8 mouse cellular contexts compared by ENCODE assay signal in the genomic region with DNA sequence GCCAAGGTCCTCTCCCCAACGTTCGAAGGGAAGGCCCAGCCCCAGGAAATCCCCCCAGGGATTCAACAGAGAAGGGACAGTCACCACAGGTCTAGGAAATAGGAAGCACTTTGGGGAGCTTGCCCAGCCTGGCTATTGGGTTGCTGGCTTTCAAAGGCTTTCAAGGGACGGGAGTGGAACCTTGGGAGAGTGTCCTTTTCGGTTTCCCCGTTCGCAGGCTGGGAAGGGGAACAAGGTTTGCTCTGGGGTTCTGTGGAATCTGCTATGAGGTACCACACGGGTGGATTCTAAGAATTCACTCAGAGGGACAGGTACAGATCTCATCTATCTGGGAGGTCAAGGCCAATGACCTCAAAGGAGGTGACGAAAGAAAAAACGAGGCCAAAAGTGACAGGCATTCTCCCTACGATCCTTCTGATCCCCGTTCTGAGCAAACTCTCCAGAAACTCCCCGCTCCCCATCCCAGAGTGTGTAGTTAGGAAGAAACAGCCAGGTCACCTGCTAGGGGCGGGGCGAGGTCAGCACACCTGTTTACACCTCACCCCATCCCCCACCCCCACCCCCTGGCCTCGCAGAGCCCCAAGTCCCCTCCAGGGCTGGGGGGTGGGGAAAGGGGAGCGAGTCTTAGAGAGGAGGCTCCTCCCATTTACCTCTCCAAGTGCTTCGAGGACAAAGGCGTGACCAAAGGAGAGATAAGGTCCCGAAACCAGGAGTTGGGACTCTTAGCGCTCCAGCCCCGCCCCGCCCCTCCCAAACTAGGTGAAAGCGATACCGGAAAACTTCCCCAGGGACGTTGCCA. TPM values are rescaled to one million over a fixed set of nuclear protein-coding genes. Genes with fewer than 3 reads are reported as not detected.
A peak's percentile ranks its signal among the peaks of the same experiment; 100 is the strongest.
DNase-seq lines count a peak whose midpoint lies in the region; ATAC-seq lines count a peak whose summit lies in the region.

No protein-coding gene starts in this region.

- H3K9ac ChIP-seq in heart, embryonic 12.5 days, result peak overlapping the region; percentile 89
- H3K9ac ChIP-seq in forebrain, embryonic 11.5 days (ENCODE audit: low read length), result peak overlapping the region; percentile 86
- peak overlapping the region; percentile 81 for H3K9ac ChIP-seq in kidney, embryonic 16.5 days (replicated peaks; ENCODE audit: low read length)

- peak overlapping the region; percentile 91 for H3K4me2 ChIP-seq in heart, embryonic 12.5 days
- peak overlapping the region; percentile 90 for H3K4me2 ChIP-seq in forebrain, embryonic 11.5 days (ENCODE audit: low read depth, low read length, severe bottlenecking)
- peak overlapping the region; percentile 87 for H3K4me2 ChIP-seq in kidney, embryonic 16.5 days (replicated peaks; ENCODE audit: low read depth, low read length)

- ATAC-seq in heart, embryonic 12.5 days (ENCODE audit: insufficient number of reproducible peaks, low FRiP score), result no peak
- ATAC-seq in forebrain, embryonic 11.5 days (replicated peaks; ENCODE audit: low FRiP score), result no peak
- ATAC-seq in kidney, embryonic 16.5 days (ENCODE audit: low FRiP score, low TSS enrichment), result no peak

- H3K36me3 ChIP-seq in heart, embryonic 12.5 days, result peaks cover 11% of the 10 kb centered on the region
- H3K36me3 ChIP-seq in forebrain, embryonic 11.5 days (ENCODE audit: control insufficient read depth, insufficient read depth, low read length), result no peaks in the 10 kb centered on the region; the same call in 1 of the 2 replicates
- peaks cover 11% of the 10 kb centered on the region for H3K36me3 ChIP-seq in kidney, embryonic 16.5 days (ENCODE audit: insufficient read depth, low read length)

- no peaks in the 10 kb centered on the region for H3K27me3 ChIP-seq in heart, embryonic 12.5 days (replicated peaks)
- H3K27me3 ChIP-seq in forebrain, embryonic 11.5 days (ENCODE audit: control insufficient read depth, insufficient read depth, low read length), result no peaks in the 10 kb centered on the region
- no peaks in the 10 kb centered on the region for H3K27me3 ChIP-seq in kidney, embryonic 16.5 days (ENCODE audit: insufficient read depth, low read length)

- no peaks in the 10 kb centered on the region for H3K9me3 ChIP-seq in heart, embryonic 12.5 days (replicated peaks)
- no peaks in the 10 kb centered on the region for H3K9me3 ChIP-seq in forebrain, embryonic 11.5 days (ENCODE audit: control insufficient read depth, low read length)
- no peaks in the 10 kb centered on the region for H3K9me3 ChIP-seq in kidney, embryonic 16.5 days (ENCODE audit: low read length)

- H3K4me1 ChIP-seq in heart, embryonic 12.5 days (replicated peaks), result peaks cover 56% of the 10 kb centered on the region
- H3K4me1 ChIP-seq in forebrain, embryonic 11.5 days (replicated peaks; ENCODE audit: control insufficient read depth, insufficient read depth, low read length), result peaks cover 10% of the 10 kb centered on the region
- peaks cover 52% of the 10 kb centered on the region for H3K4me1 ChIP-seq in kidney, embryonic 16.5 days (ENCODE audit: insufficient read depth, low read length)

- H3K27ac ChIP-seq in heart, embryonic 12.5 days (ENCODE audit: poor library complexity, severe bottlenecking), result peak overlapping the region; percentile 49
- peak overlapping the region; percentile 18; the same call in 1 of the 2 replicates for H3K27ac ChIP-seq in forebrain, embryonic 11.5 days (ENCODE audit: low read depth, low read length)
- peak overlapping the region; percentile 92 for H3K27ac ChIP-seq in kidney, embryonic 16.5 days (ENCODE audit: low read length)

- H3K4me3 ChIP-seq in heart, embryonic 12.5 days, result peak overlapping the region; percentile 78
- H3K4me3 ChIP-seq in forebrain, embryonic 11.5 days (ENCODE audit: low read depth, low read length), result peak overlapping the region; percentile 74
- H3K4me3 ChIP-seq in kidney, embryonic 16.5 days (ENCODE audit: low read length), result peak overlapping the region; percentile 72

- DNase-seq in heart, postnatal 4 days, result no peak
- no peak for DNase-seq in forebrain, embryonic 11.5 days (ENCODE audit: low spot score)
- peak; percentile 56 for DNase-seq in lung, postnatal 14 days
- DNase-seq in yolk sac, embryonic 10.5 days (ENCODE audit: low spot score), result peak; percentile 89
- no peak for DNase-seq in spleen, postnatal 36 days (ENCODE audit: low spot score in 2 of 2)
- no peak for DNase-seq in spleen, postnatal 14 days (ENCODE audit: low spot score in 2 of 2)

- 7% methylated on average over 25 of the region's 25 CpGs for WGBS in heart, embryonic 12.5 days
- WGBS in forebrain, embryonic 11.5 days, result 4% methylated on average over 25 of the region's 25 CpGs
- WGBS in kidney, embryonic 16.5 days, result 3% methylated on average over 25 of the region's 25 CpGs

RNA-seq across cellular contexts. Expression of gene Nectin2, which starts 2.7 kb away (rescaled TPM):
- polyA plus RNA-seq in heart, embryonic 12.5 days (2016; fragmentation: Nextera tagmentation; extraction: Ambion mirVana), result 99.1 and 101 TPM in 2 replicates
- total RNA-seq in heart, postnatal 4 days (2021), result 10 to 100 TPM; 41.7 to 45.4 TPM
- polyA plus RNA-seq in forebrain, embryonic 11.5 days (2014; fragmentation: Nextera tagmentation; extraction: Ambion mirVana), result 56.0 and 59.2 TPM in 2 replicates
- 150 and 157 TPM in 2 replicates for polyA plus RNA-seq in kidney, embryonic 16.5 days (2015; fragmentation: Nextera tagmentation; extraction: Ambion mirVana)

RNA-seq across cellular contexts. Expression of gene Bcam, which starts 23.2 kb away (rescaled TPM):
- 232 and 245 TPM in 2 replicates for polyA plus RNA-seq in heart, embryonic 12.5 days (2016; fragmentation: Nextera tagmentation; extraction: Ambion mirVana)
- total RNA-seq in heart, postnatal 4 days (2021), result 100 to 1,000 TPM; 263 to 285 TPM
- 17.6 and 21.5 TPM in 2 replicates for polyA plus RNA-seq in forebrain, embryonic 11.5 days (2014; fragmentation: Nextera tagmentation; extraction: Ambion mirVana)
- polyA plus RNA-seq in kidney, embryonic 16.5 days (2015; fragmentation: Nextera tagmentation; extraction: Ambion mirVana), result 280 and 309 TPM in 2 replicates

RNA-seq across cellular contexts. Expression of gene Tomm40, which starts 32.4 kb away (rescaled TPM):
- 160 and 166 TPM in 2 replicates for polyA plus RNA-seq in heart, embryonic 12.5 days (2016; fragmentation: Nextera tagmentation; extraction: Ambion mirVana)
- total RNA-seq in heart, postnatal 4 days (2021), result 100 to 1,000 TPM; 147 to 153 TPM
- polyA plus RNA-seq in forebrain, embryonic 11.5 days (2014; fragmentation: Nextera tagmentation; extraction: Ambion mirVana), result 160 and 171 TPM in 2 replicates
- 136 and 153 TPM in 2 replicates for polyA plus RNA-seq in kidney, embryonic 16.5 days (2015; fragmentation: Nextera tagmentation; extraction: Ambion mirVana)

RNA-seq across cellular contexts. Expression of gene Apoe, which starts 48.6 kb away (rescaled TPM):
- polyA plus RNA-seq in heart, embryonic 12.5 days (2016; fragmentation: Nextera tagmentation; extraction: Ambion mirVana), result 399 and 400 TPM in 2 replicates
- total RNA-seq in heart, postnatal 4 days (2021), result 100 to 1,000 TPM; 198 to 213 TPM
- 125 and 152 TPM in 2 replicates for polyA plus RNA-seq in forebrain, embryonic 11.5 days (2014; fragmentation: Nextera tagmentation; extraction: Ambion mirVana)
- 291 and 312 TPM in 2 replicates for polyA plus RNA-seq in kidney, embryonic 16.5 days (2015; fragmentation: Nextera tagmentation; extraction: Ambion mirVana)

RNA-seq across cellular contexts. Expression of gene Cblc, which starts 49.0 kb away (rescaled TPM):
- 0.27 TPM in 1 of 2 replicates, not detected in the other for polyA plus RNA-seq in heart, embryonic 12.5 days (2016; fragmentation: Nextera tagmentation; extraction: Ambion mirVana)
- not detected for total RNA-seq in heart, postnatal 4 days (2021)
- 0.28 and 0.84 TPM in 2 replicates for polyA plus RNA-seq in forebrain, embryonic 11.5 days (2014; fragmentation: Nextera tagmentation; extraction: Ambion mirVana)
- 9.4 and 12.2 TPM in 2 replicates for polyA plus RNA-seq in kidney, embryonic 16.5 days (2015; fragmentation: Nextera tagmentation; extraction: Ambion mirVana)

Comparison
In these comparisons a context has a peak if more than half of its experiments do, and no peak if none do; other contexts are left out.
1. H3K27ac ChIP-seq: peak in every context shown above with its lines; median percentile 92 in kidney, embryonic 16.5 days; 49 in heart, embryonic 12.5 days; 18 in forebrain, embryonic 11.5 days.
2. DNase-seq: peak in lung, postnatal 14 days (single experiment) and yolk sac, embryonic 10.5 days (single experiment); none in heart, postnatal 4 days (single experiment), forebrain, embryonic 11.5 days (single experiment), spleen, postnatal 36 days (0 of 2) and spleen, postnatal 14 days (0 of 2).
3. RNA of gene Bcam, which starts 23.2 kb away (polyA plus RNA-seq): 280 to 309 TPM in kidney, embryonic 16.5 days and 232 to 245 TPM in heart, embryonic 12.5 days; 17.6 to 21.5 TPM in forebrain, embryonic 11.5 days; every median in the first group is over 10 times any median in the second.
4. Peak in every context shown above with its lines, with median percentiles within 50 percentile points of each other: H3K4me2 ChIP-seq, H3K4me3 ChIP-seq and H3K9ac ChIP-seq.